Mouse (Mus musculus) thymus, adult 2 months (tissue): ENCODE data around the gene Nt5e.

Experiments used
- CTCF ChIP-seq: fragments of 200-500 bp; IDR thresholded peaks from 2 replicates; pipeline ENCODE4 v1.5.1; 2012; ENCODE audit warnings: mild to moderate bottlenecking, control low read depth, low read length, moderate library complexity, borderline replicate concordance; ENCODE audit not compliant: control insufficient read depth, poor library complexity, insufficient read depth; ENCODE audit errors: extremely low read depth
- POLR2A ChIP-seq: fragments of 200-500 bp; IDR thresholded peaks from 2 replicates; pipeline ENCODE4 v1.6.1; 2012; ENCODE audit warnings: mild to moderate bottlenecking, low read length, control low read depth, moderate library complexity; ENCODE audit not compliant: control insufficient read depth, poor library complexity, insufficient read depth; ENCODE audit errors: extremely low read depth

GRCm38 (mm10) chr9:88366819-88367218 lies 39.8 kb downstream of the Nt5e start:
- TF ChIP-seq POLR2A (no peak), CTCF (no peak)
